Mouse (Mus musculus): ENCODE data around the gene Nbdy. TPM values are rescaled to one million over a fixed set of nuclear protein-coding genes. Genes with fewer than 3 reads are reported as not detected.

The Nbdy gene
- 52.4 and 76.7 TPM in 2 replicates for polyA plus RNA-seq (2012)

GRCm38 (mm10) chrX:153723110-153723916 is at the start of gene Nbdy:
Gene Nbdy, plus strand, starts transcription at chrX:153723590.
- no peak for TF ChIP-seq GATA1 (IDR thresholded peaks at IDR 0.05; ENCODE audit: low read length)

- no peak for TF ChIP-seq GATA1 (IDR thresholded peaks at IDR 0.05; ENCODE audit: low read length)
These were observed 27.5 kb upstream of the Nbdy start, which contains the start of gene Kctd12b for GRCm38 (mm10) chrX:153695782-153696395. Gene Kctd12b, minus strand, starts transcription at chrX:153696391.

GRCm38 (mm10) chrX:153700463-153700862 is 22.9 kb upstream of the Nbdy start:
- no peak for TF ChIP-seq GATA1 (IDR thresholded peaks at IDR 0.05; ENCODE audit: low read length)

- TF ChIP-seq GATA1 (IDR thresholded peaks at IDR 0.05; ENCODE audit: low read length): no peak
These were observed 15.7 kb upstream of the Nbdy start for GRCm38 (mm10) chrX:153707735-153708134.

- TF ChIP-seq GATA1 (IDR thresholded peaks at IDR 0.05; ENCODE audit: low read length): no peak
These were observed 6.7 kb upstream of the Nbdy start for GRCm38 (mm10) chrX:153716716-153717115.

GRCm38 (mm10) chrX:153719602-153720001 is 3.8 kb upstream of the Nbdy start:
- no peak for TF ChIP-seq GATA1 (IDR thresholded peaks at IDR 0.05; ENCODE audit: low read length)

- no peak for TF ChIP-seq GATA1 (IDR thresholded peaks at IDR 0.05; ENCODE audit: low read length)
These were observed 1.0 kb downstream of the Nbdy start for GRCm38 (mm10) chrX:153724400-153724799.

GRCm38 (mm10) chrX:153735697-153736096 is 12.3 kb downstream of the Nbdy start:
- no peak for TF ChIP-seq GATA1 (IDR thresholded peaks at IDR 0.05; ENCODE audit: low read length)

GRCm38 (mm10) chrX:153742493-153742892 is 19.1 kb downstream of the Nbdy start:
- no peak for TF ChIP-seq GATA1 (IDR thresholded peaks at IDR 0.05; ENCODE audit: low read length)

- no peak for TF ChIP-seq GATA1 (IDR thresholded peaks at IDR 0.05; ENCODE audit: low read length)
These were observed 25.8 kb downstream of the Nbdy start for GRCm38 (mm10) chrX:153749230-153749629.

Other genes with a start within 250 kb of the Nbdy start
- 86.9 and 110 TPM in 2 replicates for gene Ubqln2, start 225.4 kb upstream of the Nbdy start, polyA plus RNA-seq (2012)
- gene Cypt3, start 165.0 kb upstream of the Nbdy start, polyA plus RNA-seq (2012): not detected in 2 replicates
- not detected in 2 replicates for gene Kctd12b, start 27.2 kb upstream of the Nbdy start, polyA plus RNA-seq (2012)
- gene Spin2c, start 108.6 kb downstream of the Nbdy start, polyA plus RNA-seq (2012): not detected in 2 replicates

Measured in G1E-ER4 (cell line).